Mouse (Mus musculus) MEL (cell line): Measurements from ENCODE around the gene Alg9. TPM values are rescaled to one million over a fixed set of nuclear protein-coding genes. Genes with fewer than 3 reads are reported as not detected.

Experiments used
- DNase-seq: peaks from one replicate; pipeline ENCODE4 v3.0.0; 2011; ENCODE audit warnings: low read depth, low spot score
- H3K27ac ChIP-seq: 2 replicates; pipeline ENCODE4 v1.5.1; 2012; ENCODE audit warnings: low read depth, mild to moderate bottlenecking, control low read depth, low read length, moderate library complexity; ENCODE audit not compliant: control insufficient read depth
- H3K27me3 ChIP-seq, 2 experiments: fragments of 150-350 bp in 1 of 2; sonication (generic) in 1 of 2; 2 replicates each; pipeline ENCODE4 v1.6.1; 2012; ENCODE audit warnings: low read length in 2 of 2, mild to moderate bottlenecking in 2 of 2, improper control_type of control experiment in 1 of 2, moderate library complexity in 1 of 2; ENCODE audit not compliant: insufficient read depth in 2 of 2, control insufficient read depth in 1 of 2
- H3K36me3 ChIP-seq, 2 experiments: 2 replicates each; pipeline ENCODE4 v1.6.1; 2012 to 2014; ENCODE audit warnings: low read length in 2 of 2, improper control_type of control experiment in 1 of 2, inconsistent platforms in 1 of 2, mild to moderate bottlenecking in 1 of 2; ENCODE audit not compliant: insufficient read depth in 2 of 2, control insufficient read depth in 1 of 2
- H3K4me1 ChIP-seq, 2 experiments: fragments of 150-350 bp in 1 of 2; sonication (generic) in 1 of 2; 2 replicates each; pipeline ENCODE4 v1.6.1; 2012; ENCODE audit warnings: low read length in 2 of 2, improper control_type of control experiment in 1 of 2, mild to moderate bottlenecking in 1 of 2; ENCODE audit not compliant: insufficient read depth in 2 of 2, control insufficient read depth in 1 of 2
- H3K4me3 ChIP-seq, 2 experiments: fragments of 150-350 bp in 1 of 2; sonication (generic) in 1 of 2; 2 replicates each; pipeline ENCODE4 v1.5.1; 2012; ENCODE audit warnings: low read depth in 2 of 2, low read length in 2 of 2, mild to moderate bottlenecking in 2 of 2, moderate library complexity in 2 of 2, control low read depth in 1 of 2, improper control_type of control experiment in 1 of 2; ENCODE audit not compliant: control insufficient read depth in 1 of 2, insufficient read depth in 1 of 2
- H3K79me2 ChIP-seq: 2 replicates; pipeline ENCODE4 v1.6.1; 2012; ENCODE audit warnings: mild to moderate bottlenecking, low read length, moderate library complexity; ENCODE audit not compliant: control insufficient read depth, poor library complexity, insufficient read depth
- H3K9ac ChIP-seq: 2 replicates; pipeline ENCODE4 v1.6.1; 2012; ENCODE audit warnings: low read depth, mild to moderate bottlenecking, control low read depth, low read length, moderate library complexity; ENCODE audit not compliant: control insufficient read depth, poor library complexity, severe bottlenecking
- H3K9me3 ChIP-seq: fragments of 150-350 bp; sonication (generic); replicated peaks from 2 replicates; pipeline ENCODE4 v1.6.1; 2012; ENCODE audit warnings: mild to moderate bottlenecking, low read length, improper control_type of control experiment, moderate library complexity; ENCODE audit not compliant: insufficient read depth
- BHLHE40 ChIP-seq: IDR thresholded peaks from 2 replicates; pipeline ENCODE4 v1.6.1; 2012; ENCODE audit warnings: low read depth, mild to moderate bottlenecking, inconsistent platforms, low read length, improper control_type of control experiment, borderline replicate concordance
- CHD1 ChIP-seq: IDR thresholded peaks from 2 replicates; pipeline ENCODE4 v1.6.1; 2012; ENCODE audit warnings: low read depth, mild to moderate bottlenecking, inconsistent platforms, low read length, improper control_type of control experiment
- ELF1 ChIP-seq: IDR thresholded peaks from 2 replicates; pipeline ENCODE4 v1.6.1; 2014; ENCODE audit warnings: low read depth, mild to moderate bottlenecking, inconsistent platforms, low read length, improper control_type of control experiment, moderate library complexity
- GABPA ChIP-seq: IDR thresholded peaks from 2 replicates; pipeline ENCODE4 v1.6.1; 2012; ENCODE audit warnings: low read depth, mild to moderate bottlenecking, inconsistent platforms, low read length, improper control_type of control experiment, moderate library complexity
- MAZ ChIP-seq: IDR thresholded peaks from 2 replicates; pipeline ENCODE4 v1.6.1; 2012; ENCODE audit warnings: low read depth, mild to moderate bottlenecking, inconsistent platforms, low read length, improper control_type of control experiment
- MXI1 ChIP-seq: IDR thresholded peaks from 2 replicates; pipeline ENCODE4 v1.6.1; 2011; ENCODE audit warnings: mild to moderate bottlenecking, low read depth, low read length, improper control_type of control experiment
- MYB ChIP-seq: IDR thresholded peaks from 2 replicates; pipeline ENCODE4 v1.6.1; 2011; ENCODE audit warnings: mild to moderate bottlenecking, low read depth, low read length, improper control_type of control experiment
- MYC ChIP-seq: IDR thresholded peaks from 2 replicates; pipeline ENCODE4 v1.6.1; 2011; ENCODE audit warnings: low read depth, mild to moderate bottlenecking, low read length, improper control_type of control experiment, moderate library complexity
- NELFE ChIP-seq: IDR thresholded peaks from 2 replicates; pipeline ENCODE4 v1.6.1; 2011; ENCODE audit warnings: low read depth, low read length, improper control_type of control experiment
- POLR2A ChIP-seq, 2 experiments: IDR thresholded peaks; 2 replicates each; pipeline ENCODE4 v1.6.1; 2011 to 2012; ENCODE audit warnings: low read length in 2 of 2, mild to moderate bottlenecking in 2 of 2, control low read depth in 1 of 2, improper control_type of control experiment in 1 of 2, low read depth in 1 of 2, moderate library complexity in 1 of 2; ENCODE audit not compliant: control insufficient read depth in 1 of 2, insufficient read depth in 1 of 2, poor library complexity in 1 of 2
- RAD21 ChIP-seq: IDR thresholded peaks from 2 replicates; pipeline ENCODE4 v1.6.1; 2011; ENCODE audit warnings: mild to moderate bottlenecking, low read depth, low read length, improper control_type of control experiment
- RCOR1 ChIP-seq: IDR thresholded peaks from 2 replicates; pipeline ENCODE4 v1.6.1; 2012; ENCODE audit warnings: low read depth, mild to moderate bottlenecking, inconsistent platforms, low read length, improper control_type of control experiment
- SIN3A ChIP-seq: IDR thresholded peaks from 2 replicates; pipeline ENCODE4 v1.6.1; 2012; ENCODE audit warnings: low read length, improper control_type of control experiment, inconsistent platforms
- TBP ChIP-seq: IDR thresholded peaks from 2 replicates; pipeline ENCODE4 v1.8.0; 2011; ENCODE audit warnings: low read depth, low read length, improper control_type of control experiment
- UBTF ChIP-seq: IDR thresholded peaks from 2 replicates; pipeline ENCODE4 v1.6.1; 2012; ENCODE audit warnings: low read depth, mild to moderate bottlenecking, inconsistent platforms, low read length, improper control_type of control experiment, moderate library complexity, borderline replicate concordance; ENCODE audit not compliant: insufficient read depth
- ZKSCAN1 ChIP-seq: IDR thresholded peaks from 2 replicates; pipeline ENCODE4 v1.6.1; 2012; ENCODE audit warnings: low read depth, mild to moderate bottlenecking, inconsistent platforms, low read length, improper control_type of control experiment, moderate library complexity
- ZMIZ1 ChIP-seq: IDR thresholded peaks from 2 replicates; pipeline ENCODE4 v1.6.1; 2012; ENCODE audit warnings: low read depth, mild to moderate bottlenecking, inconsistent platforms, low read length, improper control_type of control experiment, moderate library complexity
- polyA plus RNA-seq, 2 experiments: library from polyadenylated mRNA; stranded (reverse) in 1 of 2; unstranded in 1 of 2; fragments of >175 nt in 1 of 2; fragments of >200 nt in 1 of 2; gene quantifications; 2 replicates each; pipeline versions ENCODE4 v1.2.1 to v1.2.4; 2012; ENCODE audit warnings: low replicate concordance in 2 of 2, low read depth in 1 of 2; ENCODE audit not compliant: insufficient read length in 2 of 2, insufficient read depth in 1 of 2, missing spikeins in 1 of 2
- total RNA-seq: library from RNA; depleted of rRNA; stranded (reverse); fragments of 300-350 nt; gene quantifications from 2 replicates; pipeline ENCODE4 v1.2.3, GENCODE M21; 2012

The Alg9 gene
- total and polyA plus RNA-seq, 3 experiments = 23.3 to 46.7 TPM; not detected in 1

- peak; percentile 69 for TF ChIP-seq SIN3A
- TF ChIP-seq RCOR1 = 0 out of 2 replicates have a peak, but pooled peaks have one; percentile 5
- no peak for TF ChIP-seq BHLHE40
- TF ChIP-seq TBP = peak; percentile 61; the same call in 1 of the 2 replicates
- TF ChIP-seq, all 39 proteins: peak for 14
Measured at GRCm38 (mm10) chr9:50774991-50775612, at the start of gene Alg9, which contains the start of gene 1110032A03Rik (continued).

GRCm38 (mm10) chr9:50725921-50726590 is 48.8 kb upstream of the Alg9 start:
- no peak for TF ChIP-seq RCOR1
- no peak for TF ChIP-seq NELFE
- no peaks in the 10 kb centered on the region for H3K36me3 ChIP-seq
- no peaks in the 10 kb centered on the region for H3K9me3 ChIP-seq
- H3K9ac ChIP-seq = no peak overlapping the region
- DNase-seq = no peak
- H3K4me3 ChIP-seq = no peak overlapping the region
- 0 out of 4 replicates have a peak, but pooled peaks cover 0 to 2% of the 10 kb centered on the region in 2 experiments for H3K4me1 ChIP-seq
- no peaks in the 10 kb centered on the region for H3K79me2 ChIP-seq
- no peak overlapping the region for H3K27ac ChIP-seq
- peaks cover 0 to 7% of the 10 kb centered on the region in 2 experiments; a peak in 3 of 4 replicates for H3K27me3 ChIP-seq

- no peak overlapping the region for H3K9ac ChIP-seq
Measured at GRCm38 (mm10) chr9:50727171-50727924, 47.5 kb upstream of the Alg9 start.

More at GRCm38 (mm10) chr9:50727171-50727924, 47.5 kb upstream of the Alg9 start:
- H3K36me3 ChIP-seq = no peaks in the 10 kb centered on the region
- H3K9me3 ChIP-seq = no peaks in the 10 kb centered on the region
- H3K4me1 ChIP-seq = 0 out of 4 replicates have a peak, but pooled peaks cover 0 to 2% of the 10 kb centered on the region in 2 experiments
- no peak overlapping the region for H3K27ac ChIP-seq
- no peaks in the 10 kb centered on the region for H3K79me2 ChIP-seq
- no peak overlapping the region for H3K4me3 ChIP-seq
- peaks cover 0 to 10% of the 10 kb centered on the region in 2 experiments; a peak in 3 of 4 replicates for H3K27me3 ChIP-seq
- DNase-seq = no peak
- no peak for TF ChIP-seq ZKSCAN1
- TF ChIP-seq GABPA = no peak
- no peak for TF ChIP-seq MYC
- TF ChIP-seq UBTF = no peak
- no peak for TF ChIP-seq RAD21
- no peak for TF ChIP-seq POLR2A (IDR thresholded peaks at IDR 0.05; ENCODE audit: control insufficient read depth in 1 of 2, insufficient read depth in 1 of 2, low read depth in 1 of 2, low read length in 2 of 2, poor library complexity in 1 of 2)
- TF ChIP-seq MYB = no peak
- TF ChIP-seq TBP = no peak
- TF ChIP-seq MAZ = no peak
- TF ChIP-seq ZMIZ1 = no peak
- no peak for TF ChIP-seq CHD1
- TF ChIP-seq MXI1 = no peak
- TF ChIP-seq ELF1 = no peak
